Mouse (Mus musculus) spleen, adult 2 months (tissue): Measurements from ENCODE around the gene Supt3. TPM values are rescaled to one million over a fixed set of nuclear protein-coding genes. Genes with fewer than 3 reads are reported as not detected.

Source experiments
- DNase-seq, 2 experiments: peaks; one replicate each; pipeline versions ENCODE4 v3.0.0 to v3.0.0-alpha.2; 2012 to 2021; ENCODE audit warnings: low spot score in 2 of 2, low read depth in 1 of 2
- H3K27ac ChIP-seq: fragments of 200-500 bp; 2 replicates; pipeline ENCODE4 v1.5.1; 2012; ENCODE audit warnings: low read length, inconsistent platforms; ENCODE audit not compliant: insufficient read depth
- H3K27me3 ChIP-seq: fragments of 200-500 bp; 2 replicates; pipeline ENCODE4 v1.6.1; 2012; ENCODE audit warnings: mild to moderate bottlenecking, moderate library complexity, low read length, inconsistent platforms; ENCODE audit not compliant: control insufficient read depth, insufficient read depth
- H3K36me3 ChIP-seq: fragments of 200-500 bp; 2 replicates; pipeline ENCODE4 v1.6.1; 2012; ENCODE audit warnings: mild to moderate bottlenecking, low read length, inconsistent platforms; ENCODE audit not compliant: control insufficient read depth, insufficient read depth
- H3K4me1 ChIP-seq: fragments of 200-500 bp; 2 replicates; pipeline ENCODE4 v1.6.1; 2011; ENCODE audit warnings: inconsistent platforms; ENCODE audit not compliant: control insufficient read depth, insufficient read depth, insufficient read length
- H3K4me3 ChIP-seq: fragments of 200-500 bp; 2 replicates; pipeline ENCODE4 v1.5.1; 2011; ENCODE audit warnings: mild to moderate bottlenecking, inconsistent platforms; ENCODE audit not compliant: insufficient read depth, insufficient read length; ENCODE audit errors: extremely low read depth
- CTCF ChIP-seq: fragments of 200-500 bp; IDR thresholded peaks from 2 replicates; pipeline ENCODE4 v1.5.1; 2011; ENCODE audit warnings: mild to moderate bottlenecking, inconsistent platforms; ENCODE audit not compliant: insufficient read depth, insufficient read length, insufficient replicate concordance; ENCODE audit errors: extremely low read depth
- POLR2A ChIP-seq: fragments of 200-500 bp; IDR thresholded peaks from 2 replicates; pipeline ENCODE4 v1.6.1; 2011; ENCODE audit warnings: low read depth, low read length, inconsistent platforms
- WGBS: fragments of 180-500 bp; shearing (Covaris S2); methylation state at CpG from one replicate; pipeline ENCODE4 v1.1.7; 2018; 5-methylcytosine and 5-hydroxymethylcytosine counted together
- polyA plus RNA-seq: library from polyadenylated mRNA; depleted of rRNA; stranded (reverse); fragments of >200 nt; gene quantifications from 2 replicates; pipeline ENCODE4 v1.2.3, GENCODE M21; 2012

Gene Supt3
- polyA plus RNA-seq, 1 experiment, result 3.2 TPM

DNA sequence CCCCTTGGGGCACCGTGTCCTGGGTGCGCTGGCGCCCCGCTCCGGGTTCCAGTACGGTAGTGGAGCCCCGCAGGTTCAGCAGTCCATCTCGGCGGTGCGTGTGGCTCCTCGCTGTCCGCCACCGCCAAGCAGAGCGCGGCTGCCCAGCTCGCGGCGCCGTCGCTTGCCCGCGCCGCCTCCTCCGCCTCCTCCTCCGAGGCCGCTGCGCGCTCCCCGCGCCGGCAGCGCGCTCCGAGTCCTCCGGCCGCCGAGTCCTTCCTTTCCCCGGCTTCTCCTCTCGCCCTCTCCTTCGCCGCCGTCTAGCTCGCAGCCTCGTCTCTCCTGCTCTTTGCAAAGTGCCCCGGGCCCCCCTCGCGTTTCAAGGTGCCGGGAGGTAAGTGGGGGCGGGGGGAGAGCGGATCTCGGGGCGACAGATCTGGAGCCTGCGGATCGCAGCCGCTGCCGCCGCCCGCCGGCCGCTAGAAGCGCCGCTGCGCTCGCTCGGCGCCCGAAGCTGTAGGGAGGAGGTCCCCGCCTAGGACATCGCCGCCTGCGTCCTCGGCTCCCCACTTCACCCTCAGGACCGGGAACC, 40.9 kb upstream of the Supt3 start:
- Histone ChIP-seq H3K4me1 (peaks cover 15% of the 10 kb centered on the region), H3K27me3 (peaks cover 25% of the 10 kb centered on the region), H3K4me3 (peak overlapping the region; percentile 85), H3K36me3 (no peaks in the 10 kb centered on the region), H3K27ac (peak overlapping the region; percentile 76)
- WGBS, result under 1% methylated on average over 72 of the region's 73 CpGs
- no peak for TF ChIP-seq POLR2A
- TF ChIP-seq CTCF, result 0 out of 2 replicates have a peak, but pooled peaks have one; percentile 2
- peak; percentile 27 to 53 for DNase-seq

DNA sequence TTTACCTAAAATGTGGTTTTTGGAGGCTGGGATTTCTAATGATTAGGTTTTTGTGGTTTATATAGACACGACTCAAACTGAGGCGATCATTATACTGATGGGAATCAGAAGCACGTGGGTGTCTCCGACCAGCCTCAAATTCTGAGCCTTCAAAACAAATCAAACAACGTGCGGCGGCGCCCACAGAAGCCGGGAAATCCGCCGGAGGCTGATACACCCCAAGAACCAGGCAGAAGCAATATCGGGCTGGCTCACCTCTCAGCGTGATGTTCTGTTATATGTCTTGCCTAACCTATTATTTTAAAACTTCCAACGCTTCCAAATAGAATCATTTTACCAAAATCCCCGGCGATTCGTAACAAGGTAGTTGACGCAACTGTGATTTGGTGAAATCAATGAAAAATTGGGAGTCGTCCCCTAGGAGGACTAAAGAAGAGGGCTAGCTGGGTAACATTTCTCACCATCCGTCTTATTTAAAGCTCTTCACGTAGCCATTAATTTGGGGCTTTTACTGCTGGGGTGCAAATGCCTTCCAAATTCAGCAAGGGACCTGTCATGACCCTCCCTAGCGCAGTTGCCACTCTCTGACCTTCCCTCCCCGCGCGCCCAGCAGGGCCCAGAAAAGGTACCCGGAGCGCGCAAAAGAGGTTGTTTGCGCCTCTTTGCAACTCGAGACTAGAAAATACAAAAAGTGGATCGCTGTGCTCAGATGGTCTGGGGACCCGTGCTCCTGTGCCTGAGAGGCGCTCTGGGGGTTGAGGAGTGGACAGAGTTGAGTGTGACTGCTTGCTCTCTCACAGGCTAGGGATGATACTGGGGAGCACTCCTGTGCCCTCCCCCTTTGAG, 39.5 kb upstream of the Supt3 start:
- WGBS, result 5% methylated on average over 33 of the region's 33 CpGs
- peaks cover 25% of the 10 kb centered on the region for H3K27me3 ChIP-seq
- 0 out of 2 replicates have a peak overlapping the region, but pooled peaks have one; percentile 1 for H3K4me3 ChIP-seq
- DNase-seq, result no peak
- peaks cover 15% of the 10 kb centered on the region for H3K4me1 ChIP-seq
- TF ChIP-seq POLR2A (no peak), CTCF (no peak)
- no peaks in the 10 kb centered on the region for H3K36me3 ChIP-seq
- H3K27ac ChIP-seq, result no peak overlapping the region

DNA sequence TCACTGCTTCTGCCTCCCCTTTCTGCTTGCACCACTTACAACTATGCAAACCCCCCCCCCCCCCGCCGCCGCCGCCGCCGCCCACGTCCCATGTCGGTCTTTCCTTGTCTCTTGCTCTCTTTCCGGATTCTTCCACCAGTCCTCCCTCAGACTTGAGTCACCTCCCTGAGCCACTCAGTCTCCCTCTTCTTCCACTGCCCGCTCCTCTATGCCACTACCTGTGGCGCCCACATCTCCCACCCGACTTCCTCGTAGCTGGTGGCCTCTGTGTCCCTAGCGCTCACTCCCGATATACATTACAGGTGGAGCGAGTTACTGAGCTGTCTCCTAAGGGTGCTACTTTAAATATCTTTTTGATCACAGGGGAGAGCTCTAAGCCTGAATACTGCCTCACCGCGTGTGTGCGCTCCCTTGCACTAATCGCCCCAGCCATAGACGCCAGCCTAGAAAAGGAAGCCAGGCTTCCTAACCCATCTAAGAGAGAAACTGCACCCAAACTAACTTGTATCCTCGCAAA, 38.8 kb upstream of the Supt3 start:
- H3K27ac ChIP-seq, result no peak overlapping the region
- peaks cover 25% of the 10 kb centered on the region for H3K27me3 ChIP-seq
- WGBS, result 5% methylated on average over 16 of the region's 22 CpGs
- peaks cover 15% of the 10 kb centered on the region for H3K4me1 ChIP-seq
- TF ChIP-seq POLR2A, result no peak
- TF ChIP-seq CTCF, result no peak
- peak overlapping the region; percentile 25; the same call in 1 of the 2 replicates for H3K4me3 ChIP-seq
- no peaks in the 10 kb centered on the region for H3K36me3 ChIP-seq
- DNase-seq, result no peak

DNA sequence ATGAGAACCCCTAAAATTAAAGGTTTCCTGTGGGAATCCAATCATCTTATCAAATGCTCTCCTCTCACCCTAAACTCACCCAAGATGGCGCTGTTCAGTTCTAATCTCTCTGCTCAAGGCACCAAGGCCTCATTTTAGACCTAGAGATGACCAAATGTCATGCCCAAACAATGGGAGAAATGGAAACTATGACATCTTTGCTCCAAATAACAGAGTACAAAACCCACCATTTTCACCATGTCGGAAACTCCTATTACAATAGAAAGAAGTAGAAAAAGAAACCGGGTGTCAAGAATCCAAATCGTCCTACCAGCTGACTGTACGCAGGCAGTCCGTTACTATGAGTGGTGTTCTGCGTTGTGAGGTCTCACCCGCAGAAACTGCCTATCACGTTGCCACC, 34.7 kb upstream of the Supt3 start:
- WGBS, result 92% methylated on average over 9 of the region's 9 CpGs
- no peaks in the 10 kb centered on the region for H3K4me1 ChIP-seq

DNA sequence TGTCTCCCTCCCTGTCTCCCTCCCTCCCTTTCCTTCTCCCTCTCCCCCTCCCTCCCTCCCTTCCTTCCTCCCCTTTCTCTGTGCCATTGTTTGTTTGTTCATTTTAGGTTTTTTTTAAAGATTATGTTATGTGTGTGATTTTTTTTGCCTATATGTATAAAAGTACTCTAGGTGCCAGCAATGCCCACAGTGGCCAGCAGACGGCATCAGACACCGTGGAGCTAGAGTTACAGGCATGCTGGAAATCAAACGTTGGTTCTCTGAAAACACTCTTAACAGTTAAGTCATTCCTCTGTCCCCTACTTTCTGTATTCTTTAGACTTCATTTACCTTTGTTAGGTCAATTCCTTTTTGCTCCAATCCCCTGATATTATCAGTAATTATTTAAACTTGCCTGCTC, 33.2 kb upstream of the Supt3 start:
- Histone ChIP-seq H3K4me3 (no peak overlapping the region), H3K27ac (no peak overlapping the region), H3K4me1 (no peaks in the 10 kb centered on the region), H3K36me3 (no peaks in the 10 kb centered on the region), H3K27me3 (no peaks in the 10 kb centered on the region)
- DNase-seq, result no peak
- WGBS, result 82% methylated on average over 3 of the region's 3 CpGs
- peak; percentile 28; the same call in 1 of the 2 replicates for TF ChIP-seq CTCF
- TF ChIP-seq POLR2A, result no peak

More for the DNA sequence above, 34.7 kb upstream of the Supt3 start:
- TF ChIP-seq CTCF (no peak), POLR2A (no peak)
- peaks cover 3% of the 10 kb centered on the region for H3K27me3 ChIP-seq
- no peak overlapping the region for H3K27ac ChIP-seq
- no peak overlapping the region for H3K4me3 ChIP-seq
- H3K36me3 ChIP-seq, result no peaks in the 10 kb centered on the region
- no peak for DNase-seq

DNA sequence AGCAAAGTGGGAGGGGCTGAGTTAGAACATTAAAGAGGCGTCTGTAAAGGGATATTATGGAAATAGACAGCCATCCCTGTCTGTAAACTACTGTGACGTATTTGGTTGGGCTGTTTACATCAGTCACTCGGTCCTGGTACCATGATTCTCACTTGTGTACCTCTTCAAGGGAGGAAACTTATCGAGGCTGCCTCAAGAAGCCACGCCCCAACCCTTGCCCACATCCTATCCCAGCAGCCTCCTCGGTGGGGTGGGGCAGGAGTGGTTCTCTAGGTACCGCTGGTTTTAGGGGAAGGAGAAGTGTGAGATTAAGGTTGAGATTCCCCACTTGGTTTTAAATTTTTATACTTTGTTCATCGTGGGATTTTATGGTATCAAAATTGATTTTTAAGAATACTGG, 31.6 kb upstream of the Supt3 start:
- Histone ChIP-seq H3K27ac (no peak overlapping the region), H3K36me3 (no peaks in the 10 kb centered on the region), H3K4me1 (no peaks in the 10 kb centered on the region), H3K4me3 (no peak overlapping the region), H3K27me3 (no peaks in the 10 kb centered on the region)
- WGBS, result 66% methylated on average over 8 of the region's 8 CpGs
- no peak for DNase-seq
- TF ChIP-seq CTCF (no peak), POLR2A (no peak)

DNA sequence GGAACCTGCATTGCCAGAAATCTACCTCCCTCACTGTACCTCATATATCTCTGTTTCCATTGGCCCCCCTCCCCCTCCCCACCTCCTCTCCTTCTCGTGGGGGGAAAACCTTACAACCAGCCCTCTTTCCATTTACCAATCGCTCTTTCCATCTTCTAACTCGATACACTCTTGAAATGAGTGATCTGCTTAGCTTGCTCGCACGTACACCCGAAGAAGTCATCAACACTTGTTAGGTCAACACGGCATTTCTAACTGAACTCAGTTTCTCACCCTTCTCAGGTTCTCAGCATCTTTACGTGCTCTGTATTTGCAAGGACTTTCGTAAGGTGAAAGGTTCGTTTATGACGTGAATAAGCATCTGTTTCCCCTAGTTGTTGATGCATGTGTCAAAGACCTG, 10.6 kb upstream of the Supt3 start:
- Histone ChIP-seq H3K36me3 (no peaks in the 10 kb centered on the region), H3K4me1 (no peaks in the 10 kb centered on the region), H3K27ac (no peak overlapping the region), H3K4me3 (no peak overlapping the region), H3K27me3 (no peaks in the 10 kb centered on the region)
- TF ChIP-seq CTCF (no peak), POLR2A (no peak)
- DNase-seq, result no peak
- 89% methylated on average over 11 of the region's 11 CpGs for WGBS
